Mouse (Mus musculus): ENCODE results near the gene Tmem156. TPM values are rescaled to one million over a fixed set of nuclear protein-coding genes. Genes with fewer than 3 reads are reported as not detected.

Tmem156 gene
- polyA plus RNA-seq, 1 experiment from 2014 or later, result 0.45 TPM

GRCm38 (mm10) chr5:65102641-65103042 lies 10.7 kb upstream of the Tmem156 start:
- WGBS, result 65% methylated on average over 10 of the region's 10 CpGs
- no peak overlapping the region for H3K4me2 ChIP-seq (ENCODE audit: low read depth, low read length)
- 0 out of 2 replicates have a peak overlapping the region, but pooled peaks have one; percentile 2 for H3K9ac ChIP-seq (ENCODE audit: low read depth, low read length)
- no peaks in the 10 kb centered on the region for H3K9me3 ChIP-seq (ENCODE audit: control insufficient read depth, low read length)
- no peak overlapping the region; the same call in 1 of the 2 replicates for H3K27ac ChIP-seq (replicated peaks; ENCODE audit: low read depth, low read length)
- no peaks in the 10 kb centered on the region for H3K4me1 ChIP-seq (ENCODE audit: control insufficient read depth, insufficient read depth, low read length)
- no peaks in the 10 kb centered on the region for H3K27me3 ChIP-seq (replicated peaks; ENCODE audit: control insufficient read depth, insufficient read depth, low read length)
- ATAC-seq (ENCODE audit: low read depth), result no peak
- H3K36me3 ChIP-seq (ENCODE audit: control insufficient read depth, insufficient read depth, low read length), result no peaks in the 10 kb centered on the region
- no peak for DNase-seq (ENCODE audit: low spot score)
- H3K4me3 ChIP-seq (ENCODE audit: low read depth, low read length), result no peak overlapping the region

GRCm38 (mm10) chr5:65102026-65102640 lies 10.2 kb upstream of the Tmem156 start:
- no peak overlapping the region for H3K4me3 ChIP-seq (ENCODE audit: low read depth, low read length)
- H3K36me3 ChIP-seq (ENCODE audit: control insufficient read depth, insufficient read depth, low read length), result no peaks in the 10 kb centered on the region
- no peak for ATAC-seq (ENCODE audit: low read depth)
- H3K4me2 ChIP-seq (ENCODE audit: low read depth, low read length), result no peak overlapping the region
- 0 out of 2 replicates have a peak overlapping the region, but pooled peaks have one; percentile 2 for H3K9ac ChIP-seq (ENCODE audit: low read depth, low read length)
- no peak for DNase-seq (ENCODE audit: low spot score)
- no peaks in the 10 kb centered on the region for H3K27me3 ChIP-seq (replicated peaks; ENCODE audit: control insufficient read depth, insufficient read depth, low read length)
- 78% methylated on average over 3 of the region's 3 CpGs for WGBS
- H3K9me3 ChIP-seq (ENCODE audit: control insufficient read depth, low read length), result no peaks in the 10 kb centered on the region
- no peak overlapping the region for H3K27ac ChIP-seq (replicated peaks; ENCODE audit: low read depth, low read length)
- no peaks in the 10 kb centered on the region for H3K4me1 ChIP-seq (ENCODE audit: control insufficient read depth, insufficient read depth, low read length)

- no peak for ATAC-seq (ENCODE audit: low read depth)
- Histone ChIP-seq H3K27ac (replicated peaks; ENCODE audit: low read depth, low read length) (no peak overlapping the region), H3K36me3 (ENCODE audit: control insufficient read depth, insufficient read depth, low read length) (no peaks in the 10 kb centered on the region), H3K9ac (ENCODE audit: low read depth, low read length) (no peak overlapping the region), H3K4me2 (ENCODE audit: low read depth, low read length) (no peak overlapping the region), H3K4me1 (ENCODE audit: control insufficient read depth, insufficient read depth, low read length) (no peaks in the 10 kb centered on the region), H3K4me3 (ENCODE audit: low read depth, low read length) (no peak overlapping the region), H3K27me3 (replicated peaks; ENCODE audit: control insufficient read depth, insufficient read depth, low read length) (no peaks in the 10 kb centered on the region), H3K9me3 (ENCODE audit: control insufficient read depth, low read length) (no peaks in the 10 kb centered on the region)
- WGBS, result 81% methylated on average over 6 of the region's 6 CpGs
- no peak for DNase-seq (ENCODE audit: low spot score)
These were observed 9.7 kb upstream of the Tmem156 start for GRCm38 (mm10) chr5:65101621-65102020.

GRCm38 (mm10) chr5:65101209-65101608 lies 9.3 kb upstream of the Tmem156 start:
- Histone ChIP-seq H3K36me3 (ENCODE audit: control insufficient read depth, insufficient read depth, low read length) (no peaks in the 10 kb centered on the region), H3K4me2 (ENCODE audit: low read depth, low read length) (no peak overlapping the region), H3K27ac (replicated peaks; ENCODE audit: low read depth, low read length) (no peak overlapping the region), H3K9ac (ENCODE audit: low read depth, low read length) (no peak overlapping the region), H3K4me1 (ENCODE audit: control insufficient read depth, insufficient read depth, low read length) (no peaks in the 10 kb centered on the region), H3K9me3 (ENCODE audit: control insufficient read depth, low read length) (no peaks in the 10 kb centered on the region), H3K27me3 (replicated peaks; ENCODE audit: control insufficient read depth, insufficient read depth, low read length) (no peaks in the 10 kb centered on the region), H3K4me3 (ENCODE audit: low read depth, low read length) (no peak overlapping the region)
- ATAC-seq (ENCODE audit: low read depth), result no peak
- DNase-seq (ENCODE audit: low spot score), result no peak
- WGBS, result 81% methylated on average over 5 of the region's 5 CpGs

- Histone ChIP-seq H3K4me2 (ENCODE audit: low read depth, low read length) (no peak overlapping the region), H3K36me3 (ENCODE audit: control insufficient read depth, insufficient read depth, low read length) (no peaks in the 10 kb centered on the region), H3K27ac (replicated peaks; ENCODE audit: low read depth, low read length) (no peak overlapping the region), H3K27me3 (replicated peaks; ENCODE audit: control insufficient read depth, insufficient read depth, low read length) (no peaks in the 10 kb centered on the region), H3K4me3 (ENCODE audit: low read depth, low read length) (no peak overlapping the region), H3K4me1 (ENCODE audit: control insufficient read depth, insufficient read depth, low read length) (no peaks in the 10 kb centered on the region), H3K9me3 (ENCODE audit: control insufficient read depth, low read length) (no peaks in the 10 kb centered on the region), H3K9ac (ENCODE audit: low read depth, low read length) (no peak overlapping the region)
- DNase-seq (ENCODE audit: low spot score) (no peak), ATAC-seq (ENCODE audit: low read depth) (no peak)
- 58% methylated on average over 11 of the region's 11 CpGs for WGBS
These were observed 8.1 kb upstream of the Tmem156 start for GRCm38 (mm10) chr5:65100002-65100401.

GRCm38 (mm10) chr5:65097457-65097856 lies 5.5 kb upstream of the Tmem156 start:
- Histone ChIP-seq H3K27ac (replicated peaks; ENCODE audit: low read depth, low read length) (no peak overlapping the region), H3K9ac (ENCODE audit: low read depth, low read length) (no peak overlapping the region), H3K27me3 (replicated peaks; ENCODE audit: control insufficient read depth, insufficient read depth, low read length) (no peaks in the 10 kb centered on the region), H3K4me2 (ENCODE audit: low read depth, low read length) (no peak overlapping the region), H3K4me1 (ENCODE audit: control insufficient read depth, insufficient read depth, low read length) (0 out of 2 replicates have a peak, but pooled peaks cover 2% of the 10 kb centered on the region), H3K4me3 (ENCODE audit: low read depth, low read length) (no peak overlapping the region), H3K9me3 (ENCODE audit: control insufficient read depth, low read length) (no peaks in the 10 kb centered on the region), H3K36me3 (ENCODE audit: control insufficient read depth, insufficient read depth, low read length) (no peaks in the 10 kb centered on the region)
- WGBS, result 84% methylated on average over 5 of the region's 5 CpGs
- ATAC-seq (ENCODE audit: low read depth) (no peak), DNase-seq (ENCODE audit: low spot score) (no peak)

GRCm38 (mm10) chr5:65096805-65097204 lies 4.9 kb upstream of the Tmem156 start:
- Histone ChIP-seq H3K4me3 (ENCODE audit: low read depth, low read length) (no peak overlapping the region), H3K36me3 (ENCODE audit: control insufficient read depth, insufficient read depth, low read length) (no peaks in the 10 kb centered on the region), H3K27ac (replicated peaks; ENCODE audit: low read depth, low read length) (no peak overlapping the region), H3K27me3 (replicated peaks; ENCODE audit: control insufficient read depth, insufficient read depth, low read length) (no peaks in the 10 kb centered on the region), H3K9ac (ENCODE audit: low read depth, low read length) (no peak overlapping the region), H3K4me2 (ENCODE audit: low read depth, low read length) (no peak overlapping the region), H3K4me1 (ENCODE audit: control insufficient read depth, insufficient read depth, low read length) (0 out of 2 replicates have a peak, but pooled peaks cover 4% of the 10 kb centered on the region), H3K9me3 (ENCODE audit: control insufficient read depth, low read length) (no peaks in the 10 kb centered on the region)
- ATAC-seq (ENCODE audit: low read depth), result no peak
- DNase-seq (ENCODE audit: low spot score), result peak; percentile 52
- 56% methylated on average over 3 of the region's 3 CpGs for WGBS

GRCm38 (mm10) chr5:65096082-65096481 lies 4.2 kb upstream of the Tmem156 start:
- Histone ChIP-seq H3K27ac (replicated peaks; ENCODE audit: low read depth, low read length) (no peak overlapping the region), H3K9ac (ENCODE audit: low read depth, low read length) (no peak overlapping the region), H3K27me3 (replicated peaks; ENCODE audit: control insufficient read depth, insufficient read depth, low read length) (no peaks in the 10 kb centered on the region), H3K36me3 (ENCODE audit: control insufficient read depth, insufficient read depth, low read length) (no peaks in the 10 kb centered on the region), H3K4me2 (ENCODE audit: low read depth, low read length) (no peak overlapping the region), H3K9me3 (ENCODE audit: control insufficient read depth, low read length) (no peaks in the 10 kb centered on the region), H3K4me3 (ENCODE audit: low read depth, low read length) (no peak overlapping the region), H3K4me1 (ENCODE audit: control insufficient read depth, insufficient read depth, low read length) (0 out of 2 replicates have a peak, but pooled peaks cover 4% of the 10 kb centered on the region)
- WGBS, result 56% methylated on average over 3 of the region's 3 CpGs
- no peak for ATAC-seq (ENCODE audit: low read depth)
- DNase-seq (ENCODE audit: low spot score), result no peak

GRCm38 (mm10) chr5:65094902-65095545 lies 3.1 kb upstream of the Tmem156 start:
- 87% methylated on average over 7 of the region's 7 CpGs for WGBS
- Histone ChIP-seq H3K9me3 (ENCODE audit: control insufficient read depth, low read length) (no peaks in the 10 kb centered on the region), H3K27ac (replicated peaks; ENCODE audit: low read depth, low read length) (no peak overlapping the region), H3K4me3 (ENCODE audit: low read depth, low read length) (no peak overlapping the region), H3K27me3 (replicated peaks; ENCODE audit: control insufficient read depth, insufficient read depth, low read length) (no peaks in the 10 kb centered on the region), H3K9ac (ENCODE audit: low read depth, low read length) (no peak overlapping the region), H3K4me2 (ENCODE audit: low read depth, low read length) (no peak overlapping the region), H3K4me1 (ENCODE audit: control insufficient read depth, insufficient read depth, low read length) (0 out of 2 replicates have a peak, but pooled peaks cover 4% of the 10 kb centered on the region), H3K36me3 (ENCODE audit: control insufficient read depth, insufficient read depth, low read length) (no peaks in the 10 kb centered on the region)
- no peak for DNase-seq (ENCODE audit: low spot score)
- no peak for ATAC-seq (ENCODE audit: low read depth)
